Mouse (Mus musculus) E14TG2a.4 (cell line): ENCODE measurements at regions not wholly inside any gene's neighbourhood (a gene's known extent, or its start where the extent isn't known, plus 50 kb on each side); places are given as distances from the start of the nearest gene placed in this dataset.

ENCODE experiments used
- H3K27me3 ChIP-seq: 2 replicates; pipeline ENCODE4 v1.6.1; 2014; ENCODE audit warnings: low read length, control low read depth; ENCODE audit not compliant: insufficient read depth
- H3K36me3 ChIP-seq: 2 replicates; pipeline ENCODE4 v1.6.1; 2014; ENCODE audit warnings: low read length, control low read depth; ENCODE audit not compliant: insufficient read depth
- H3K4me1 ChIP-seq: replicated peaks from 2 replicates; pipeline ENCODE4 v1.6.1; 2014; ENCODE audit warnings: low read depth, low read length, control low read depth
- H3K4me3 ChIP-seq: replicated peaks from 2 replicates; pipeline ENCODE4 v1.5.1; 2014; ENCODE audit warnings: mild to moderate bottlenecking, low read length
- H3K9me3 ChIP-seq: 2 replicates; pipeline ENCODE4 v1.6.1; 2014; ENCODE audit warnings: low read length, control low read depth
- CTCF ChIP-seq: conservative IDR thresholded peaks from 2 replicates; pipeline ENCODE4 v1.5.1; 2014; ENCODE audit warnings: low read length
- NANOG ChIP-seq: IDR thresholded peaks from 2 replicates; pipeline ENCODE4 v1.6.1; 2014; ENCODE audit warnings: borderline replicate concordance, low read length, mixed read lengths
- POU5F1 ChIP-seq: IDR thresholded peaks from 2 replicates; pipeline ENCODE4 v1.6.1; 2014; ENCODE audit warnings: low read length, borderline replicate concordance

GRCm38 (mm10) chr6:50929503-50929902, 275.3 kb upstream of the Npvf start:
- Histone ChIP-seq H3K27me3 (no peaks in the 10 kb centered on the region), H3K4me1 (no peaks in the 10 kb centered on the region), H3K9me3 (no peaks in the 10 kb centered on the region), H3K4me3 (no peak overlapping the region), H3K36me3 (no peaks in the 10 kb centered on the region)
- no peak for TF ChIP-seq POU5F1
- TF ChIP-seq NANOG = no peak
- TF ChIP-seq CTCF = no peak

- Histone ChIP-seq H3K4me3 (no peak overlapping the region), H3K27me3 (peaks cover 11% of the 10 kb centered on the region), H3K4me1 (no peaks in the 10 kb centered on the region), H3K9me3 (no peaks in the 10 kb centered on the region), H3K36me3 (no peaks in the 10 kb centered on the region)
- TF ChIP-seq NANOG = no peak
- no peak for TF ChIP-seq CTCF
- TF ChIP-seq POU5F1 = no peak
These were observed 279.3 kb upstream of the Npvf start for GRCm38 (mm10) chr6:50933510-50933909.

DNA sequence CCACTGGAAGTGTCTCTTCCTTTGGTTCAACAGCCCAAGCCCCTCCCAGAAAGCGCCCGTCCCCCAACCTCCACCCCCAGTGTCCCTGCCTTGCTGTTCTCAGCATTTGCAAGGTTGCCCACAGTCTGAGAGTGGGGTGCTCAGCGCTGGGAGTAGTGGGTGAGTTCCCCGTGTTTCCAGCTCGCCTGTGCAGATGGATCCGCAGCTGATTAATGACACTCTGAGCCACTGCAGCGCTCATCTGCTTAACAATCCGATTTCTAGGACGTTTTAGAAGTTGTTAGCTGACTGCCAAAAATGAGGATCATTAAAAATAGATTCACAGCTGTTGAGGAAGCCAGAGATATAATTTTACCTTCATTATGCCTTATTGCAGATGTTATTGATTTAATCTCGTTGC, 280.0 kb upstream of the Npvf start:
- Histone ChIP-seq H3K36me3 (no peaks in the 10 kb centered on the region), H3K4me1 (no peaks in the 10 kb centered on the region)
- no peak for TF ChIP-seq CTCF
- no peak for TF ChIP-seq NANOG
- TF ChIP-seq POU5F1 = no peak

DNA sequence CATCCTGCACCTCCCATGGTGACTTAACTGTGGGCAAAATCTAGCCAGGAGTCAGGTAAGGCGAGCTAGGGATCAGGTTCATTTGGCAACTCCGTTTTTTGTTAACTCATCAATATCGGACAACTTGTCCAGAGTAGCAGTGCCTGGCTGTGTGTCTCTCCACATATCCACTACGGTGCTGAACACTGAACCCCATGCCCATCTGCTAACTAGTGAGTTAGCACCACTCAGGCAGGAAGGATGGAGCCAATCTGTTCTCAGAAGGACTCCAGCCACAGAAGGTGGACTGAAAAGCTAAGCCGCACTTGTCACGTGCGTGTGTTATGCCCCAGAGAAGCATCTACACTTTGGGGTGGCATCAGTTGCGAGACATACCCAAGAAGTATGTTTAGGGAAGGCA, 282.1 kb upstream of the Npvf start:
- Histone ChIP-seq H3K4me3 (no peak overlapping the region), H3K4me1 (no peaks in the 10 kb centered on the region), H3K36me3 (no peaks in the 10 kb centered on the region), H3K9me3 (no peaks in the 10 kb centered on the region), H3K27me3 (peaks cover 11% of the 10 kb centered on the region)
- no peak for TF ChIP-seq CTCF
- TF ChIP-seq POU5F1 = no peak
- no peak for TF ChIP-seq NANOG

More for the DNA sequence above, 280.0 kb upstream of the Npvf start:
- Histone ChIP-seq H3K9me3 (no peaks in the 10 kb centered on the region), H3K4me3 (no peak overlapping the region), H3K27me3 (peaks cover 11% of the 10 kb centered on the region)

GRCm38 (mm10) chr6:50937094-50937493, 282.9 kb upstream of the Npvf start:
- Histone ChIP-seq H3K4me1 (no peaks in the 10 kb centered on the region), H3K9me3 (no peaks in the 10 kb centered on the region), H3K27me3 (peaks cover 11% of the 10 kb centered on the region), H3K36me3 (no peaks in the 10 kb centered on the region), H3K4me3 (no peak overlapping the region)
- peak; percentile 93 for TF ChIP-seq CTCF
- no peak for TF ChIP-seq NANOG

DNA sequence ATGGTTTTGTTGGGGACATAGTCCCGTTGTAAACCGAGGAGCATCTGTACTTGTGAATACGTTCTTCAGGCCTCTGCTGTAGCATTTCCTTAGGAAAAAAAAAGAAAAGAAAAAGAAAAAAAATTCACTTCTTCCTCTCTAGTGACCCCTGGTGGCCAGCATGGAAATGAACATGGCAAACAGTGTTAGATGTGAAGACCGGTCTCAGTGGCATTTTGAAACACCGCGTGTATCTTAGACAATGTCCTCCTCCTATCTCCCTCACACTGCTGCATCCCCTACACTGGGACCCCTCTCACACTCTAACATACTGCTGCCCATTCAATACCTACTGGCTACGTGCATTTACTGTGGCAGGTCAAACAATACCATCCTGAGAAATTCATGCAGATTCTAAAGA, 284.6 kb upstream of the Npvf start:
- no peak overlapping the region for H3K4me3 ChIP-seq
- H3K27me3 ChIP-seq = peaks cover 11% of the 10 kb centered on the region
- no peak for TF ChIP-seq NANOG
- peak; percentile 66 for TF ChIP-seq CTCF
- no peaks in the 10 kb centered on the region for H3K36me3 ChIP-seq
- H3K4me1 ChIP-seq = no peaks in the 10 kb centered on the region
- no peaks in the 10 kb centered on the region for H3K9me3 ChIP-seq

DNA sequence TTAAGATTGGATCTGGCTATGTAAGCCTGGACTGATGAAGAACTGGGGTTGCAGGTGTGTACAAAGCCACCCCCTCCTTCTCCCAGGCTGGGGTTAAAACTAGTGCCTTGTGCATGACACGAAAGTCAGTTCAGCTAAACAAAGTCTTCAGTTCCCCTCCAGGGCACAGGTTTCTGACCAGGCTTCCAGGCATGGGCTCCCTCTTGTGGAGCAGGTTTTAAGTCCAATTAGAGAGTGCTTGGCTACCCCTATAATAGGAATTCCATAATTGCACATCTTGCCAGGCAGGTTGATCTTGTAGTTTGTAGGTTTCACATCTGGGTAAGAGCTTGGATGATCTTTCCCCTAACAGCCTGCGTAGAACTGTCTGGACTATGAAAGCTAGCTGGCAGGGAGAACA, 285.2 kb upstream of the Npvf start:
- H3K27me3 ChIP-seq = peaks cover 11% of the 10 kb centered on the region
- H3K4me1 ChIP-seq = no peaks in the 10 kb centered on the region
- H3K9me3 ChIP-seq = no peaks in the 10 kb centered on the region
- TF ChIP-seq NANOG = no peak
- TF ChIP-seq CTCF = no peak
- TF ChIP-seq POU5F1 = no peak
- no peaks in the 10 kb centered on the region for H3K36me3 ChIP-seq
- H3K4me3 ChIP-seq = no peak overlapping the region

- no peaks in the 10 kb centered on the region for H3K4me1 ChIP-seq
- no peaks in the 10 kb centered on the region for H3K36me3 ChIP-seq
- H3K9me3 ChIP-seq = no peaks in the 10 kb centered on the region
- TF ChIP-seq POU5F1 = no peak
- peak; percentile 35 for TF ChIP-seq CTCF
- TF ChIP-seq NANOG = no peak
- H3K27me3 ChIP-seq = peaks cover 8% of the 10 kb centered on the region
- no peak overlapping the region for H3K4me3 ChIP-seq
These were observed 285.9 kb upstream of the Npvf start for GRCm38 (mm10) chr6:50940118-50940517.

DNA sequence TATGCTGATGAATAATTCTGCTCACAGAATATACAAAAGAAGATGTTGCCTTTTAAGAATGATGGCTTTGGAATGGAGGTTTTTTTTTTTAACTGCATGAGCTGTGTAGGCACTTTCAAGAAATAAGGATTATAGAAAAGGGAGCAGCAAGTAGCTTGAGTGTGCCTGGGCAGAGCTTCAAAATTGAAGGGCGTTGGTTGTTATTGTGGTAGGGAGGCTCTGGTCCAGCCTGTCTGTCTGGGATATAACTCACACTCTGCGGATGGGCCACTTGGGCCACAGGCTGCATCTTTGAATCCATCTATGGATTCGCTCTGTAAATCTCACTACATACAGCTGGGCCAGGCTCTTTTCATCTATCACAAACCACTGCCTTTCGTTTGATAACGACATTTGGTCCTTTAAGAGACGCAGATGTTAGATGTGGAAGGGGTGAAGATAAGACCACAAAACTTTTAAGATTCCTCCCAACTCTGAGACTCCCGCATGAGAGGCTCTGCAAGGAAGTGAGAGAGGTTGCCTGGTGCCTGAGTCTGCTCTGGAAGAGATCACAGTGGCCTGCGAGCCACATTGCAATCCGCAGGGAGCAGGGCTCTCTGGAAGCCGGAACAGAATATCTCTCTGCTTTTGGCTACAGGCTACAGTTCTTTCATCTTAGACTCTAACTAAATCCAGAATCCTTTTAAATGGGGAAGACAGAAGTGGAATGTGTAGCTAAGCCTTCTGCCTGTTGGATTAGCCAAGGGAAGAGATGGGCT, 286.6 kb upstream of the Npvf start:
- no peak overlapping the region for H3K4me3 ChIP-seq
- no peaks in the 10 kb centered on the region for H3K36me3 ChIP-seq
- no peaks in the 10 kb centered on the region for H3K9me3 ChIP-seq
- peaks cover 3% of the 10 kb centered on the region; the same call in 1 of the 2 replicates for H3K27me3 ChIP-seq
- no peaks in the 10 kb centered on the region for H3K4me1 ChIP-seq
- TF ChIP-seq CTCF (no peak), NANOG (no peak), POU5F1 (no peak)
